Mouse (Mus musculus): ENCODE results near the gene Spns1. TPM values are rescaled to one million over a fixed set of nuclear protein-coding genes. Genes with fewer than 3 reads are reported as not detected.
A peak's percentile ranks its signal among the peaks of the same experiment; 100 is the strongest.
"Not testable (repeated sequence)": the region's sequence is repeated elsewhere in the genome, so short reads cannot be mapped to it uniquely, and the experiment has no call there.

The Spns1 gene
- total RNA-seq (2014; fragmentation: Nextera tagmentation) (24.7 and 30.7 TPM in 2 replicates), total RNA-seq (2017) (5.2 and 8.3 TPM in 2 replicates)

DNA sequence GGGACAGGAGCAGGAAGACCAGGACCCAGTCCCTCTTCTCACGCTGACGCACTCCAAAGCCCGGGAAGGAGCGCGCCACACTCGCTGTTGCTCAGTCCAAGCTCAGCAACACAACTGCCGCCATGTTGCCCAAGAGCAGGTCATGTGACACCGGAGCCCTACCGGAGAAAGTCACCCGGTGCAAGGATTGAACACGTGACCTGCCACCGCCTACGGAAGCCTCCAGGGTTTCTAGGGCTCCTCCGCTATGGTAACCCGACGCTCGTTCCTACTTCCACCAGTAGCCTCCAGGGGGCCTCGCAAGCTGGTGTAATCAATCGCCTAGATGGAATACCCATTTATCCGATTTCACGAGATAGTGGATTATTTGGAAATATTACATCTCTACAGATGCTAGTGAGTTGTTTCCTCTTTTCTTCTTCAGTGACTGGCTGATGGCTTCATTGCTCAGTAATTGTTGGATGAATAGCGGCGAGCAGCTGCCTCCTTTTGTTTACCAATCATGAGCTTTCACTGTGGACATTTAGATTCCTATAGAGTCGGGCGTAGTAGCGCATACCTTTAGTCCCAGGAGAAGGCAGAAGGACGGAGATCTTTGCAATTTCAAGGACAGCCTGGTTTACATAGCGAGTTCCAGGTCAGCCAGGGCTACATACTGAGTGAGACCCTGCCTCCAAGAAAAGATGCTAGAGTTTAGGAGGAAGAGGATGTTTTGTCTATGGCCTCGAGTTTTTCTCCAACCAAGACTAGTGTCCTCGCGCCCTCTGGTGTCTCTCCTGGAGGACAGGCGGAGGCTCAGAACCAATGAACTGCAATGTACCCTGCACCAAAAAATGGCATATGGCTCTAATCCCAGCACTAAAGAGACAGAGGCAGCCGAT, at the start of gene Spns1:
Gene Spns1, minus strand, starts transcription at position 173 of the 881 bp plus-strand sequence.
- ATAC-seq (replicated peaks; ENCODE audit: low FRiP score, low TSS enrichment, poor library complexity, severe bottlenecking) = peak; percentile 92

DNA sequence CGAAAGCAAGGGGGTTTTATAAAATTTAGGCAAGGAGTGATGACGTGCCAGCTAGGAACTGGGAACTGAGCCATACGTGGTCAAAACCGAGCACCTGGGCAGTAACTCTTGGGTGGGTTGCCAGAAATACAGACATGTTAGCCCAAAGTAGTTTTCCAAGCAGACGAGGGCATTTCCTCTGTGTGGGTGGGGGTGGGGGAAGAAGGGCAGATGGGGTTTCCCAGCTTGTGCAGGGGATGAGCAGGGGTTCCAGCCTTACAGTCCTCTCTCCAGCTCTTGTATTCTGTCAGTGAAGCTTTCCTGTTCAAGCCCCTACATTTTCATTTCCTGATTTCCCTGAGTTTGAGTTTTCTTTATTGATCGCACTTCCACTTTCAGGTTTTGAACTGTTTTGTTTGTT, 46.9 kb upstream of the Spns1 start:
- no peak for ATAC-seq (replicated peaks; ENCODE audit: low FRiP score, low TSS enrichment, poor library complexity, severe bottlenecking)

DNA sequence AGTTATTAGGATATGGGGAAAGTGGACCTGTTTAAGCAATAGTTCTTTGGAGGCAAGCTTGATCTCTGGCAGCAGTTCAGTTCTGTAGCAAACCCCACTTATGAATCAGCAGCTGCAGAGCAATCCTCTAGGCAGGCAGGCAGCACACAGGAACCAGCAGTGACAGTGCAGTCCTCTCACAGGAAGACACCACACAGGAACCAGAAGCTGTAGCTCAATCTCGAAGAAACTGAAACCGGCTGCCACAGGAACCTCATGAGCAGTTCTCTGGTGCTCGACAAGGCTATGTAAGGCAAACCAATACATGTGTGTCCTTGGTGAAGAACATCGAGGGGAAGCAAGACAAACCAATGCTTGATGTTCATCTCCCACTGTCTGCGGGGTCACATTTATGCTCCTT, 44.5 kb upstream of the Spns1 start:
- ATAC-seq (replicated peaks; ENCODE audit: low FRiP score, low TSS enrichment, poor library complexity, severe bottlenecking) = no peak

DNA sequence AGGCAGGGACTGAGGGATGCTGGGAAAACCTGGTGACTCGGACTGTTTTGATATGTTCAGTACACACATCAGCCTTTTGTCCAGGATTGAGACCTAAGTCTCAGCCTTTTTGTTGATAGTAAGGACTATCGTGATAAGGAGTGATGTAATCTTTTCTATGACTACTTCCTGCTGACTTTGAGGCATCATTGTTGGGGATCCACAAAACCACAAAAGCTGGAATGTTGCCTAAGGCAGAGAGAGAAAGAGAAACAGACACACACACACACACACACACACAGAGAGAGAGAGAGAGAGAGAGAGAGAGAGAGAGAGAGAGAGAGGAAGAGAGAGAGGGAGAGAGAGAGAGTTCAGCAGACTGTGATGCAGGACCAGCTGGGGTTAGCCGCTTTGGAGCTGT, 41.2 kb upstream of the Spns1 start:
- ATAC-seq (replicated peaks; ENCODE audit: low FRiP score, low TSS enrichment, poor library complexity, severe bottlenecking) = no peak

DNA sequence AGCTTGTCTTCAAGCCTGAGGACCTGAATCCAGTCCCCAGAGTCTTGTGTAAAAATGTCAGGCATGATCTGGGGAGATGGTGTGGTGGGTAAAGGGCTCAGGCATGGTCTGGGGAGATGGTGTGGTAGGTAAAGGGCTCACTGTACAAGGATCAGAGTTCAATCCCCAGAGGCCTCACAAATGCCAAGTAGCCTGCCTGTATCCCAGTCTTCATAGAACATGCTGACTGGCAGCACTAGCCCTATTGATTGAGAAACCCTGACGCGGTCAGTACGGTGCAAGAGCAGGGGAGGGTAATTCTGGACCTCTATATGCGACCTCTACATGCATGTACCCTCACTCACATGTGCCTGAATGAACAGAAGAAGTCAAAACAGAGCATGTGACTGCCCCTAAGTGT, 40.4 kb upstream of the Spns1 start:
- no peak for ATAC-seq (replicated peaks; ENCODE audit: low FRiP score, low TSS enrichment, poor library complexity, severe bottlenecking)

DNA sequence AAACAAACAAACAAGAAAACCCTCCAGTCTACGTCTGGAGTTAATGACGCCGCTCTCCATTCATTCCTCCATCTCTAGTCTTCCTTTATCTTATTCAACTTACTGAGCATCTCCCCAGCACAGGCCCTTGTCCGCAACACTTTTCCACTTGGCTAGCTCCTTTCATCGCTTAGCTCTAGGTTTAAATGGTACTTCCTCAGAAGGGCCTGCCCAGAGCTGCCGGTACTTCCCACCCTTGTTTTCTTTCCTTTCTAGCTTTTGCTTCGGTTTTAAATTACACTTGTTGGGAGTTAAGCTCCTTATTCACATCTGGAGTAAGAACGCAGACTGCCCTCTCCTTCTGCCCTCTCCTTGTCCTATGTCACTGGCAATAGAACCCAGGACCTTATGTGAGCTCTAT, 39.8 kb upstream of the Spns1 start:
- ATAC-seq (replicated peaks; ENCODE audit: low FRiP score, low TSS enrichment, poor library complexity, severe bottlenecking) = no peak

DNA sequence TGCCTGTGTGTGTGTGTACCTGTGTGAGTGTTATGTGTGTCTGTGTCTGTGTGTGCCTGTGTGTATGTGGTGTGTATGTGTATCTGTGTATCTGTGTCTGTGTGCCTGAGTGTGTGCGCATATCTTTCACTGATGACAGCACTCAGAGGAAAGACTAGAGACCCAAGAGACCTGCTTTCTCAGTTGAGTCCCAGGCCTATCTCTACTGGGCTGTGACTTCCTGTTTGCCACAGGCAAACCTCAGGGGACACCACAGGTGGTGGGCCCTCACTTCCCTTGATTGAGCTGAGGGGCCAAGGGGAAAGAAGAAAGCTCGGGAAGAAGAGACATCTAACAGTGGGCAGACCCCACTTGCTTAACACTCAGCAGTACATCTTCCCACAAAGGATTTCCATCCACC, 39.4 kb upstream of the Spns1 start:
- ATAC-seq (replicated peaks; ENCODE audit: low FRiP score, low TSS enrichment, poor library complexity, severe bottlenecking) = peak; percentile 27; the same call in 1 of the 2 replicates

DNA sequence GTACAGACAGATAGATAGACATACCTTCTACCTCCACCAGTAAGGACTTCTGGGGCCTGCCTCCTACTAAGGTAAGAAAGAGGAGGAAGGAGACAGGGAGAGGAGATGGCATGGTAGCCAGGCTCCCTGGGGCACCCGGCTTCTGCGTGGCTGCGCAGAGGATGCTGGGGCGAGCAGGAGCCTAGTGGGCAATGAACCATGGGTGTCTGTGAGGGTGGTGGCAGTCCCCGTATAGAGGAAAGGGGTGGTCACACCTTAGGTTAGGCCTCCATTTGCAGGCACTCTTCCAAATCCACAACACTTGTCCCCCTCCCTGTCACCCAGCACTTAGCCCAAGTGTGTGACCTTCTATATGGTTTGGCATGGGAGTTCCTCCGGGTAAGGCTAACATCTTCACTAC, 37.5 kb upstream of the Spns1 start, which contains the start of gene Cd19:
Gene Cd19, minus strand, starts transcription at position 165 of the 400 bp plus-strand sequence.
- ATAC-seq (replicated peaks; ENCODE audit: low FRiP score, low TSS enrichment, poor library complexity, severe bottlenecking) = no peak

DNA sequence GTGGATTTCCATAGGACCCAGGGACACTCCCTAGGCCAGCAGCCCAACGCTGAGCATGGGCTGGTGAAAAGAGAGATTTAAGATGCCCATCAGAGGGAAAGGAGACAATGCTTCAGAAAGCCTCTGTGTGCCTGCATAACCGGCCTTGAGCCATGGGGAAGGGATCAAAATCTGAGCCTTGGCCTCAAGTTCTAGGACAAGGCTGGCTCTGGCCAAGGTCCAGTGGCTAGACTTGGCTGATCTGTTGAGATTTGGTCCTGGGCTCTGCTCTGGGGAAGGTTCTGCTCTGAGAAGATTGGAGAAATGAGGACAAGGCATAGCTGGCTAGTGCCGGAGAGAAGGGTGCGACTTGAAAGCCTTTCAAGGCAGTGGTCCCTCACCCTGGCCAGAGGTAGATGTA, 33.8 kb upstream of the Spns1 start:
- ATAC-seq (replicated peaks; ENCODE audit: low FRiP score, low TSS enrichment, poor library complexity, severe bottlenecking) = no peak

DNA sequence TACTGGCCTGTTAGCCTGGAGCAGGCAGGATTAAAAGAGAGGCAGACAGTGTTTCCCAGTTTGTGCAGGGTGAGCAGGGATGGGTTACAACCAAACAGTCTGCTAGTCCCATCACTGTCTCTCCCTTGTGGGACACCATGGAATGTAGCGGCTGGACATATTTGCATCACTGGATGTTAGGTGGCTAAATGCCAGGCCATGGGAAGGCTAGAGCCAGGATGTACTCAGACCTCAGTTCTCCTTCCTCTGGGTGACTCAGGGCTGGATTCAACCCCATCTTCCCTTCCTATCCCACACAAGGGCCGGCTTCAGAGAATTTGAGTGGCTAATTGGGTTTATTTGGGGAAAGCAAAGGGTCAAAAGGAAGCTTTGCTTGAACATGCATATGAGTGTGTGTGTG, 31.4 kb upstream of the Spns1 start:
- no peak for ATAC-seq (replicated peaks; ENCODE audit: low FRiP score, low TSS enrichment, poor library complexity, severe bottlenecking)

DNA sequence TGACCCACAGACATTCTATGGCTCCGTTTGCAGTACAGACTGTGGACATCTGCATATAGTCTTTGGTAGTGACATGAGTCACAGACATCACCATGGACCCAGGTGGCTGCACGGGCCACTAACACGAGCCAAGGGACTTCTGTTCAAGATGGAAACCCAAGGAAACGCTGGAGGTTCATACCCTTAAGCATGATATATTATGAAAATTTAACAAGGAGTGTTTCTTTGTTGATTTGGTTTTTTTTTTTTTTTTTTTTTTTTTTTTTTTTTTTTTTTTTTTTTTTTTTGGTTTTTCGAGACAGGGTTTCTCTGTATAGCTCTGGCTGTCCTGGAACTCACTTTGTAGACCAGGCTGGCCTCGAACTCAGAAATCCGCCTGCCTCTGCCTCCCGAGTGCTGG, 25.3 kb upstream of the Spns1 start:
- not testable (repeated sequence) for ATAC-seq (replicated peaks; ENCODE audit: low FRiP score, low TSS enrichment, poor library complexity, severe bottlenecking)

DNA sequence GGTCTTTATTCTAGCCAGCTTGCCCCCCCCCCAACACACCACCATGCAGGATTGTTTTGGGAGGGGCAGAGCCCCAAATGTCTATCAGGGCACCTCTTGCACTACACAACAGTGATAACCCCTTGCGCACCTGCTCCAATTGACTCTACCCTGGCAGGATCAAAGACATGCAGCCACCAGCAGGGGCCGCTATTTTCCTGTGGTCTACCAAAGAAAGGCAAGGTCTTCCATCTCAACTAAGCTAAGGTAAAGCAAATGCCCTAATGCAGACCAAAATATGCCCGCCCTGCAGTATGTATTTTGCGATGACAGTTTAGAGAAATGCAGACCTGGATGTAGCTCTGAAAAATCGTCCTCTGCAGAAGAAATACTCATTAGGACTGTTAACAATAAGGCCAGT, 22.3 kb upstream of the Spns1 start:
- peak; percentile 31; the same call in 1 of the 2 replicates for ATAC-seq (replicated peaks; ENCODE audit: low FRiP score, low TSS enrichment, poor library complexity, severe bottlenecking)

DNA sequence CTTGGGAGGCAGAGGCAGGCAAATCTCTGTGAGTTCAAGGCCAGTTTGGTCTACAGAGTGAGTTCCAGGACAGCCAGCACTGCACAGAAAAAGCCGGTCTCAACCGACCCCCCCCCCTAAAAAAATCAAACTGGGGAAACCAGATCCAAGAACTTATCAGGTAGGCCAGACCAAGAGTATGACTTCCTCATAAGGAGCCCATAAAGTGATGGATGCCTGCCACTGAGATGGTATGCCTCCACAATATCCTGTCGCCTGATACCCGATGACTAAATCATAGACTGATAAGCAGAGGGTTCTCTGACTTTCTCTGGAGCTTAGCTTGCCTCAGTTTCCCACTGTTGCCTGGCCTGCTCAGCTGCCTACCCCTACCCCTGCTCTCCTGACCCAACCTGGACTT, 20.6 kb upstream of the Spns1 start:
- no peak for ATAC-seq (replicated peaks; ENCODE audit: low FRiP score, low TSS enrichment, poor library complexity, severe bottlenecking)

DNA sequence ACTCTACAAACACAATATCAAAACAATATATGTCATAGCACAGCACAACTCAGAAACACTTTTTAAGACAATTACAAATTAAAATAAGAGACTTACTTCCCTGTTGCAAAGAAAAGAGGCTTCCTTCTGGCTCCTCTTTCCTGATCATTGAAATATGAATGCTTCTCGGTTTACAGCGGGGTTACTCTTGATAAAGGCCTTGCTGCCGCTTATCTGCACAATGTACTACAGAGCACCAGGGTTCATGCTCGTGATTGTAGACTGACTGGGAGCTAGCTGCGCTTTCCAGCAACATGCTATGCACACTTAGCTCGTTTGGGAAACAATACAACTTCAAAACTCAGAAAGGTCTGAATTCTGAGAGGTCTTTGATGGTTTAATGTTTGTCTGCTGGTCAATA, 20.0 kb upstream of the Spns1 start:
- ATAC-seq (replicated peaks; ENCODE audit: low FRiP score, low TSS enrichment, poor library complexity, severe bottlenecking) = 0 out of 2 replicates have a peak, but pooled peaks have one; percentile 39

DNA sequence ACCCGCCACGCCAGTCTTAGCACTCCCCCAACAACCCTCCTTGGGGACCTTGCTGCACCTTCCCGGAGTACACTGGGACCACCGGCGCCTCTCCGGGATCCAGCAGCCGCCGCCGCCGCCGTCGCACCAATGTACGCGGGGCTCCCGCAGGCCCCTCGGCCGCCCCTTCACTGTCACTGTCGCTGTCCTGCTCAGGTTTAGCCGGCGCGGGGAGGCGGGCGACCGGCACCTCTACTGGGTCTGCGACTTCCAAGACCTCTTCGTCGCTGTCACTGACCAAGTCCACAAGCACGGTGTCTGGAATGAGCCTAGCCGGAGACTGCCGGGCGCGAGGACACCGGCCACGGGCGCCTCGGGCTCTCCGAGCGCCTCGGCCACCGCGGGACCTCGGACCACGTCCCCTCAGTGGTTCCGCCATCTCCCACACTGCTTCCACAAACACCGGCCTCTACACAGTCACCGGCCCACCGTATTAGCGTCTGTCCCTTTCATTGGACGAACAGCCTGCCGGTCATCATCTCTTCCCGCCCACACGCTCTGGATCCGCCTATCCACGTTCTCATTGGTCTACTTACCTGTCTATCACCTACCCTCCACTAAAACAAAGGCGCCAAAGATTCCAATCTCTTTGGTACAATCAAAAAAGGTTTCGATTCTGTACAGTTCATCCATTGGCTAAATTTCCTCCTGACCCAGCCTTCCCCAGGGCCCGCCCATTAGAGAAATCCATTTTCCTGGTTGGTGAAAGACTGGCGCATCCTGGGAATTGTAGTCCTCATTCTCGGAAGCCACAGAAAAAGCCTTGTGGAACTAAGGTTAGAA, 19.3 kb upstream of the Spns1 start, which contains the start of gene Nfatc2ip:
Gene Nfatc2ip, minus strand, starts transcription at position 440 of the 822 bp plus-strand sequence.
- ATAC-seq (replicated peaks; ENCODE audit: low FRiP score, low TSS enrichment, poor library complexity, severe bottlenecking) = peak; percentile 98

DNA sequence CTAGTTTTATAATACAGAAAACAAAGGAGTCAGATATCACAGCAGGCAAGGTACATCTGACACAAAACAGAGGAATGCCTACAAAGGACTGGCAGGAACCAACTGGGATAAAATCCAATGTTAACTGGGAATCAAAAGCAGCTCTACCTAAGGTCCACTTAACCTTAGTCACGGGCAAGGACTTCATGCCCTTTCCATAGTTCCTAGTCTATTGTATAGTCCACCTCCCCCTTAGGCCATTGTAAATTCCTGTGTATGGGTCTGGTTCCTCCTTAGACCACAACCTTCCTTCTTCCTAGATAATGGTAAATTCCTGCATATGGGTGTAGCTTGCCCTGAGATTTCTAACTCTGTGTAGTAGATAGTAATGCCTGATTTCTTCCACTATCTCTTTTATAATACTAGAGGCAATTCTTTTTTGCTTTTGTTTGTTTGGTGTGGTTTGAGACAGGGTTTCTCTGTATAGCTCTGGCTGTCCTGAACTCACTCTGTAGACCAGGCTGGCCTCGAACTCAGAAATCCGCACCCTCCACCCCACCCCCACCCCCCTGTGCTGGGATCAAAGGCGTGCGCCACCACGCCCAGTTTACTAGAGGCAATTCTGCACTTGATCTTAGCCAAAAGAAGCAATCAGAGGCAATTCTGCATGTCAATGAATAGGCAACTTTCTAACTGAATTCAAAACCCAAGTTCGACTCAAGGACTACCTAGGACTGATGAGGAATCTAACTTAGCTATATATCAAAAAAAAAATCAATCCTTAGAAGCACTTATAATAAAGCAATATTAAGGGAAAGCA, 15.0 kb upstream of the Spns1 start:
- ATAC-seq (replicated peaks; ENCODE audit: low FRiP score, low TSS enrichment, poor library complexity, severe bottlenecking) = not testable (repeated sequence)

DNA sequence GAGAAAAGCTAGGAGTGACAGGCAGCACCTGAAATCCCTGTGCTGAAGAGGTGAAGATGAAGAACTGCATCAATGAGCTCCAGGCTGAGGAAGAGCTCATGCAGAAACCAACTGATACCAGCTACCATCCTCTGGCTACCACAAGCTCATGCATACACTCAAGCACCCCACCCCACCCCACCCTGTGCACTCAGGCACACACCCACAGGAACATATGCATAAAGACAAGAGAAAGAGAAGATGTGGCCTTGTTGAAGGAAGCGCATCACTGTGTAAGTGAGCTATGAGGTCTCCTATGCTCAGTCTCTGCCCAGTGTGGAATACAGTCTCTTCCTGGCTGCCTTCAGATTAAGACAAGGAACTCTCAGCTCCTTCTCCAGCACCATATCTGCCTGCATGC, 10.9 kb upstream of the Spns1 start:
- no peak for ATAC-seq (replicated peaks; ENCODE audit: low FRiP score, low TSS enrichment, poor library complexity, severe bottlenecking)

DNA sequence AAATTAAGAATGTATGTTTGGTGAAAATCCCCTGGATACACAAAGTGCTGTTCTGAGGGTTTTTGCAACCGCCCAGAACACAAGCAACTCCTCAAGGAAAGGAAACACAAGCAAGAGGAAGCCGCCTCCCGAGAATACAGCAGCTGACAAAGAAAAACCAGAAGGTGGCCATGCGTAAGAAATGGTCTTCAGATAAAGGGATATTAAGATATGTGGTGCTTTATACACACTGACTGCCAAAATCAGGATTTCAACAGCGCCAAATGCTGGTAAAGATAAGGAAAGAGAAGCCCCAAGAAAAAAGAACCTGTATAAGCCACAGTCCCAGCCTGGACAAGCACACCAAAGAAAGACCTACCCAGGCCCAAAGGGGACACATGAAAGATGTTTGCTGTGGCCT, 6.3 kb upstream of the Spns1 start:
- ATAC-seq (replicated peaks; ENCODE audit: low FRiP score, low TSS enrichment, poor library complexity, severe bottlenecking) = no peak

DNA sequence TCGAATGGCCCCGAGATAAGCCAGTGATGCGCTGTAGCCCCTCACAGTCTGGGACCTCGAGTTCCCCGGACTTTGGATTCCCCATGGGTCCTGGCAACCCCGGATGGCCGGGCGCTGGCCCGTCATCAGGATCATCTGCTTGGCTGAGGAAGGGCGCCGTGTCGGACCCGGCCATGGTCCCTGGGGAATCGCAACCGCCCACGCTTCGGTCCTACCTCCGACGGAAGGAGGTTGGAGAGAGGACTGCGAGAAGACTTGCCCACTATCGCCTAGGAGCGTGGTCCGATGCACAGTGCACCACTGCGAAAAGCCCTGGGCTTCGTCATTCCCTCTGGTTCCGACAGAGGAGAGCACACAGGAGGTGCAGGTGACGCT, 360 bp downstream of the Spns1 start:
- ATAC-seq (replicated peaks; ENCODE audit: low FRiP score, low TSS enrichment, poor library complexity, severe bottlenecking) = peak; percentile 33

DNA sequence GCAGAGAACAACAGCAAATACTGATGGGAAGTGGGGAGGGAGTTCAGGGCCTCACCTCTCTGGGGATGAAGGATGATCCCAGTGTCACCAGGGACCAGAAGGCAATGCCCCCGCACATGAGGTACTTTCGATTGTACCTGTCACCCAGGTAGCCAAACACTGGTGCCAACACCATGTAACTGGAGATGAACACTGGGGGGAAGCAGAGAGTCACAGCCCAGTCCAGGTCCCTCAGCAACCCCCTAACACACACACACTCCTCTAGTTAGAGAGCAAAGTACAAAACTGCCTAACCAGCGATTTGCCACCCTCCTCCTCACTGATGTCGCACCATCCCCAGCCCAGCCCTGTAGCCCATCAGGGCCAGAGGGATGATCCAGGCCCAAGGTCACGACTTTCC, 2.2 kb downstream of the Spns1 start:
- no peak for ATAC-seq (replicated peaks; ENCODE audit: low FRiP score, low TSS enrichment, poor library complexity, severe bottlenecking)
